Mouse (Mus musculus) fat pad, adult 2 months (tissue): ENCODE measurements around the gene Trh.
A peak's percentile ranks its signal among the peaks of the same experiment; 100 is the strongest.

Source experiments
- DNase-seq: peaks from one replicate; pipeline ENCODE4 v3.0.0-alpha.2; 2011; ENCODE audit warnings: low read depth, low spot score; ENCODE audit errors: extremely low read depth

Gene Trh

GRCm38 (mm10) chr6:92224981-92225380 lies 19.5 kb downstream of the Trh start:
- DNase-seq: no peak

- DNase-seq: no peak
These were observed 22.4 kb downstream of the Trh start for GRCm38 (mm10) chr6:92222021-92222420.

- DNase-seq: no peak
These were observed 22.8 kb downstream of the Trh start for GRCm38 (mm10) chr6:92221604-92222003.

GRCm38 (mm10) chr6:92219445-92219844 lies 25.0 kb downstream of the Trh start:
- no peak for DNase-seq

GRCm38 (mm10) chr6:92214773-92215449 lies 29.5 kb downstream of the Trh start, which contains the start of gene Rbsn:
Rbsn (minus strand) TSS chr6:92214925.
- DNase-seq: peak; percentile 31

- DNase-seq: no peak
These were observed 30.2 kb downstream of the Trh start for GRCm38 (mm10) chr6:92214055-92214772.

- no peak for DNase-seq
These were observed 45.0 kb downstream of the Trh start for GRCm38 (mm10) chr6:92199414-92199813.
